Mouse (Mus musculus): Measurements from ENCODE around the gene Serpinf1.
"Not testable (repeated sequence)": the region's sequence is repeated elsewhere in the genome, so short reads cannot be mapped to it uniquely, and the experiment has no call there.

Gene Serpinf1

GRCm38 (mm10) chr11:75422013-75422792, at the start of gene Serpinf1:
Gene Serpinf1, minus strand, starts transcription at chr11:75422701.
- DNase-seq = no peak

GRCm38 (mm10) chr11:75470675-75471074, 48.2 kb upstream of the Serpinf1 start:
- no peak for DNase-seq

GRCm38 (mm10) chr11:75469261-75469660, 46.8 kb upstream of the Serpinf1 start:
- DNase-seq = no peak

- DNase-seq = no peak
These were observed 45.9 kb upstream of the Serpinf1 start for GRCm38 (mm10) chr11:75468410-75468809.

GRCm38 (mm10) chr11:75467512-75468215, 45.2 kb upstream of the Serpinf1 start:
- peak; percentile 21 for DNase-seq

- DNase-seq = no peak
These were observed 44.4 kb upstream of the Serpinf1 start for GRCm38 (mm10) chr11:75466731-75467505.

- DNase-seq = no peak
These were observed 42.5 kb upstream of the Serpinf1 start for GRCm38 (mm10) chr11:75465051-75465450.

- DNase-seq = no peak
These were observed 41.9 kb upstream of the Serpinf1 start for GRCm38 (mm10) chr11:75464417-75464816.

GRCm38 (mm10) chr11:75463624-75464023, 41.1 kb upstream of the Serpinf1 start:
- DNase-seq = peak; percentile 33

GRCm38 (mm10) chr11:75462865-75463336, 40.4 kb upstream of the Serpinf1 start:
- DNase-seq = peak; percentile 78

GRCm38 (mm10) chr11:75462253-75462783, 39.8 kb upstream of the Serpinf1 start:
- DNase-seq = peak; percentile 84

GRCm38 (mm10) chr11:75461743-75462252, 39.3 kb upstream of the Serpinf1 start:
- no peak for DNase-seq

- DNase-seq = peak; percentile 100
These were observed 38.6 kb upstream of the Serpinf1 start, which contains the start of gene Tlcd2 for GRCm38 (mm10) chr11:75460844-75461742. Gene Tlcd2, plus strand, starts transcription at chr11:75461715.

GRCm38 (mm10) chr11:75460103-75460843, 37.8 kb upstream of the Serpinf1 start:
- DNase-seq = peak; percentile 93

- no peak for DNase-seq
These were observed 37.2 kb upstream of the Serpinf1 start for GRCm38 (mm10) chr11:75459751-75460102.

- DNase-seq = peak; percentile 57
These were observed 36.7 kb upstream of the Serpinf1 start for GRCm38 (mm10) chr11:75459141-75459711.

- DNase-seq = peak; percentile 57
These were observed 36.1 kb upstream of the Serpinf1 start for GRCm38 (mm10) chr11:75458628-75459041.

- DNase-seq = peak; percentile 46
These were observed 35.7 kb upstream of the Serpinf1 start for GRCm38 (mm10) chr11:75458169-75458568.

- DNase-seq = no peak
These were observed 34.0 kb upstream of the Serpinf1 start for GRCm38 (mm10) chr11:75456440-75456871.

GRCm38 (mm10) chr11:75455971-75456370, 33.5 kb upstream of the Serpinf1 start:
- DNase-seq = not testable (repeated sequence)
